Mouse (Mus musculus): ENCODE results near the gene Oas1g.

DNA sequence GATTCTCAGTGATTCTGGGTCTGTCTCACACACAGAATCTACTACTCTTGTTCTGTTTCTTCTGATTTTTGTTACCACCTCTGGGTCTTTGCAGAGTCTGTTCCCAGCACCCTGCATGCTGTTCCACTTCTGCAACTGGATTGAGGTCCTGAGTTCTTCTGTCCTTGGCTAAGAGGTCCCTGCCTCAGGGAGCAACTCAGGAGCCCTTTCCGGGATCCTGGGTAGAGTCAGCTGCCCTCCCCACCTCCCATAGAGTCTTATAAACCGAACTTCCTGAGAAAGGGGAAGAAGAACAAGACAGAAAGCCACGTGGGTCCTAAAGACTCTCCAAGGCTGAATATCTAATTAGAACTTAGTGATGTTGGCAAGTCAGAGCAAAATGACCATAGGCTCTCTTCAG, 3.6 kb upstream of the Oas1g start:
- TF ChIP-seq CTCF (IDR thresholded peaks at IDR 0.05; ENCODE audit: borderline replicate concordance, insufficient read depth, low read length) (no peak), POLR2A (IDR thresholded peaks at IDR 0.05; ENCODE audit: low read depth, low read length) (no peak)

Data from embryonic fibroblast, embryonic 13.5 days (primary cell).